10 mouse cellular contexts compared by ENCODE assay signal in the genomic region with DNA sequence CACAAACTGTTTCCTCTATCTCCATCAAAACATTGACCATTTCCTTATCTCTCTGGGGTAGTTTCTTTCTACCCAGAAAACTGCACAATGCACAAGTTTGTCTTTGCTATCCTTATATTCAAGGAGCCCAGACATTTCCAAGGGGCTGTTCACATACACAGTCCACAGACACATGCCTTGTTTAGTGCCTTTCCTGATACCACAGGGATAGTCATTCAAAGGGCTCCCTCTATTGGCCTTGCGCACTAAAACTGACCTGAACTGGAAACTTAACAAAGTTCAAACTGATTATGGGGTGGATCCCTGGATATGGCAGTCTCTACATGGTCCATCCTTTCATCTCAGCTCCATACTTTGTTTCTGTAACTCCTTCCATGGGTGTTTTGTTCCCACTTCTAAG.
DNase-seq lines count a peak whose midpoint lies in the region; ATAC-seq and TF ChIP-seq lines count a peak whose summit lies in the region.
"Had no signal": no experiment of that assay in that cellular context is flagged by ENCODE, and none has a peak within 500 bp of the region (broad histone marks: within the 10 kb centered on the region; RNA-seq: fewer than 3 reads in every experiment).

No protein-coding gene starts in this region.

- H3K9me3 ChIP-seq in forebrain, embryonic 10.5 days, result no peaks in the 10 kb centered on the region
- H3K9me3 ChIP-seq: embryonic facial prominence, embryonic 13.5 days; limb, embryonic 15.5 days had no signal

- peak in 1 of 2 experiments; percentile 18 for DNase-seq in layer of hippocampus, adult 2 months (ENCODE audit: low spot score in 2 of 2)
- DNase-seq in layer of hippocampus, adult 8-10 months (ENCODE audit: low spot score in 2 of 2), result no peak
- DNase-seq in R1 (ENCODE audit: low read depth, low spot score), result peak; percentile 3
- DNase-seq in forebrain, embryonic 10.5 days (ENCODE audit: extremely low spot score, low spot score), result peak; percentile 22
- DNase-seq in cerebellum, adult 11-12 months, result no peak
- no peak for DNase-seq in ovary, postnatal 14 days (ENCODE audit: low spot score)
- no peak for DNase-seq in heart, postnatal 36 days

- H3K4me1 ChIP-seq in forebrain, embryonic 10.5 days, result peaks cover 4% of the 10 kb centered on the region; the same call in 1 of the 2 replicates

- TF ChIP-seq CTCF in layer of hippocampus, adult 2 months (conservative IDR thresholded peaks at IDR 0.05), result peak; percentile 71

- WGBS in forebrain, embryonic 10.5 days, result 46% methylated on average over 1 of the region's 1 CpGs

- no peaks in the 10 kb centered on the region for H3K27me3 ChIP-seq in forebrain, embryonic 10.5 days (ENCODE audit: poor library complexity, severe bottlenecking)
- H3K27me3 ChIP-seq: embryonic facial prominence, embryonic 13.5 days; limb, embryonic 15.5 days had no signal

- H3K36me3 ChIP-seq in forebrain, embryonic 10.5 days (replicated peaks), result no peaks in the 10 kb centered on the region
- H3K36me3 ChIP-seq: embryonic facial prominence, embryonic 13.5 days; limb, embryonic 15.5 days had no signal

- ATAC-seq in megakaryocyte-erythroid progenitor cell, adult 5-6 weeks (replicated peaks; ENCODE audit: low FRiP score, low TSS enrichment, poor library complexity, severe bottlenecking), result peak; percentile 89

- no peak overlapping the region for H3K27ac ChIP-seq in layer of hippocampus, adult 2 months
- no peak overlapping the region for H3K27ac ChIP-seq in forebrain, embryonic 10.5 days
- H3K27ac ChIP-seq: embryonic facial prominence, embryonic 13.5 days; limb, embryonic 15.5 days had no signal

- no peak overlapping the region for H3K4me3 ChIP-seq in layer of hippocampus, adult 2 months
- H3K4me3 ChIP-seq in forebrain, embryonic 10.5 days, result no peak overlapping the region
- H3K4me3 ChIP-seq: embryonic facial prominence, embryonic 13.5 days; limb, embryonic 15.5 days had no signal

- intact Hi-C loops in heart, postnatal 36 days (cut with DNase I), result no loop called here

Comparison
In these comparisons a context has a peak if more than half of its experiments do, and no peak if none do; other contexts are left out.
1. DNase-seq: peak in R1 (single experiment) and forebrain, embryonic 10.5 days (single experiment); none in layer of hippocampus, adult 8-10 months (0 of 2), cerebellum, adult 11-12 months (single experiment), ovary, postnatal 14 days (single experiment) and heart, postnatal 36 days (0 of 2).